Mouse (Mus musculus): ENCODE measurements around the gene Mroh8.
A peak's percentile ranks its signal among the peaks of the same experiment; 100 is the strongest.
"Not testable (repeated sequence)": the region's sequence is repeated elsewhere in the genome, so short reads cannot be mapped to it uniquely, and the experiment has no call there.

The Mroh8 gene

GRCm38 (mm10) chr2:157287542-157287941 is 8.2 kb upstream of the Mroh8 start:
- DNase-seq: peak; percentile 70 to 77

GRCm38 (mm10) chr2:157283321-157283720 is 4.0 kb upstream of the Mroh8 start:
- DNase-seq: no peak

DNA sequence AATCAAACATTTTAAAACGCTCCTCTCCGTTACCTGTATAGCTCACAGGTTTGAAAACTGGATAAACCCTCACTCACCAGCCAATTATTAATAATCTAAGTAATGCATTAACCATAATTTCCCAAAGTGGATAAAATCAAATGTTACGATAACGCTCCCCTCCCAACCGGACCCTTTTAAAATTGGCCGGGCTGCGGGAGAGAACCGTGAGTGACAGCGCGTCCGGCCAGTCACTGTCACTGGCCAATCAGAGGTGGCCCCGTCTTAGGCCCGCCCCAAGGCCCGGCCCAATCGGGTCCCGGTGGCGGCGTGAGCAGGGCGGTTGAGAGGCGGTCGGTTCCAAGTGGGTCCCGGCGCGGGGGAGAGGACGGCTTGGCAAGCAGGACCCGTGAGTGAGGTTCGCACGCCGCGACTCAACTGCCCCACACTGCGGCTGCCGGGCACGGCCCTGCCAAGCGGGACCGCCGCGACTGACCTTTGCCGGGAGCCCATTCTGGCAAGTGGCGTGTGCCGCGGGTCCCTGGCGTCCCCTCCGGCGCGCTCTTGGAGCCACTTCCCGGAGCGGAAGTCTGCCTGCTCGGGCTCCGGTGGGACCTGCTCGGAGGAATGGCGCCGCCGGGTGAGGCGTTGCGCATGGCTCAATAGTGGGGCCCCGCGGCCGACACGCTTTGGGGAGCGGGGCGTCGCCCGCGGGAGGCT is 483 bp downstream of the Mroh8 start, which contains the start of gene Rpn2:
TSS of gene Rpn2 (plus strand) at position 301 of the 699 bp plus-strand sequence.
- peak; percentile 98 to 99 for DNase-seq

- DNase-seq: peak in 1 of 2 experiments; percentile 17
Observed at GRCm38 (mm10) chr2:157263832-157264231, 15.5 kb downstream of the Mroh8 start.

GRCm38 (mm10) chr2:157263101-157263500 is 16.2 kb downstream of the Mroh8 start:
- peak; percentile 68 to 75 for DNase-seq

DNA sequence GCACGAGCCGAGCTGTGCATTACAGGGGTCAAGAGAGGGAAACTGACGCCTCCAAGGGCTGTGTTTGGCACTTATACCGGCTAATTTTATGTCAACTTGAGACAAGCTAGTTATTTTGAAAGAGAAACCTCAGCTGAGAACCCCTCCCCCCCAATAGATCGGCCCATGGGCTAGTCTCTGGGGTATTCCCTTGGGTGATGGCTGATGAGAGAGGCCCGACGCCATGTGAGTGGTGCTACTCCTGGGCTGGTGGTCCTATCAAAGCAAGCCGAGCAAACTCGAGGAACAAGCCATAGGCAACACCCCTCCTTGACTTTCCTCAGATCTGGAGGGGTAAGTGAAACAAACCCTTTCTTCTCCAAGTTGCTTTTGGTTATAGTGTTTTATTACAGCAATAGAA is 16.8 kb downstream of the Mroh8 start:
- DNase-seq: no peak

DNA sequence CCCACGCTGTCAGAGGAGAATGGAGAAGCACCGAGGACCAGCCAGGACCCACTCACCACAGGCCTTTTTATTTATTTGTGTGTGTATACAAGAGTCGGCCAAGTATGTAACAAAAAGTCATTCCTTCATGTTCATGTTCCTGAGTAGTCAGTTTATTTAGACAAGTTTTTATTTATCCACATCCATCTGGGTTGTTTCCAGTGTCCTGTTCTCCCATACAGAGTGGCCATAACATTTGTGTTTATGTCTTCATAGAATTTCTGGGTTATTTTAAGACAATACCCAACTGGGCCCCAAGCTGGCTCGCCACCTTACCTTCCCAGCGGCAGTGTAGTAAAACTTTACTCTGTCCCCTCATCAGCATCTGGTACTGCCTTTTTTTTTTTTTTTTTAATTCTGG is 17.4 kb downstream of the Mroh8 start:
- no peak for DNase-seq

GRCm38 (mm10) chr2:157259720-157260119 is 19.6 kb downstream of the Mroh8 start:
- DNase-seq: peak; percentile 78 to 81

- DNase-seq: no peak
Observed at GRCm38 (mm10) chr2:157248111-157248510, 31.2 kb downstream of the Mroh8 start.

DNA sequence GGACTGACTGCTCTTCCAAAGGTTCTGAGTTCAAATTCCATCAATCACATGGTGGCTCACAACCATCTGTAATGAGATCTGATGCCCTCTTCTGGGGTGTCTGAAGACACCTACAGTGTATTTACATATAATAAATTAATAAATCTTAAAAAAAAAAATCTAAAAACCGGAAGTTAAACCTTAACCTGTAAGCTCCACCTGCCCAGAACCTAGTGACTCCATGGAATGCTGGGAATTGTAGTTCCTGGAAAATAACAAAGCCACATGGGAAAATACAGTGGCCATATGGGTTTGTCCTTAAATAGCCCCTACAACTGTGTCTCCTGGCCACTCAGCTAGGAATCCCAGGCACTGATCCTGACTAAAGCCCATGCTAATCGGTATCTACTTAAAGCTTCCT is 33.7 kb downstream of the Mroh8 start:
- peak in 1 of 2 experiments; percentile 12 for DNase-seq

DNA sequence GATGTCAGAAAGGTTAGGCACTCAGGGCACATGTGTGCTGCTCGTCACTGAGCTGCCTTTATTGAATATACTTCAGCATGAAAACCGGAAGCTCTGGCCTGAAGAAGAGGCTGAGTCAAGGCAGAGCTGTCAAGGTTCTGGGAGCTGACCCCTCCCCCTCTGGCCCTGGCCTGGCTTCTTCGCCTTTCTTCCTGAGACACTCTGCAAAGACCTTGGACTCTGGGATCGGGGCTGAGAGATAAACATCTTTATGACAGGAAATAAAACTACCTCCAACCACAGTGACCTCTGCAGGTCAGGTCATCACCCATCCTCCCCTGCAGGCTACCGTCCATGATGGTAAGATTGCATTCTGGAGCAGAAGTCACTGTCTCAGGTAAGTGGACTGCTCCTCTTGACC is 34.3 kb downstream of the Mroh8 start:
- no peak for DNase-seq

DNA sequence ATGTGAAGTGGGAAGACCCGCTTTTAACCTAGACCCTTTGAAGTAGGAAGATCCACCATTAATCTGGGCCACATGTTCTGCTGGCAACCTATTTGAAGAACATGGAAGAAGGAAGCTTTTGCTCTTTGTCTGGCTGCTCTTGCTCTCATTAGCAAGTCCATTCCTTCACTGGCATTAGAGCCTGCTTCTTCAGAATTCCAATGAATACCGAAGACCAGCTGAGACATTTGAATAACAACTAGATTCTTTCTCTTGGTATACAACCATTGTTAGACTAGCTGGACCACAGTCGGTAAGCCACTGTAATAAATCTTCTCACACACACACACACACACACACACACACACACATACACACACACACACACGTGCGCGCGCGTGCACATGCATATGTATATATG is 43.4 kb downstream of the Mroh8 start:
- DNase-seq: no peak

DNA sequence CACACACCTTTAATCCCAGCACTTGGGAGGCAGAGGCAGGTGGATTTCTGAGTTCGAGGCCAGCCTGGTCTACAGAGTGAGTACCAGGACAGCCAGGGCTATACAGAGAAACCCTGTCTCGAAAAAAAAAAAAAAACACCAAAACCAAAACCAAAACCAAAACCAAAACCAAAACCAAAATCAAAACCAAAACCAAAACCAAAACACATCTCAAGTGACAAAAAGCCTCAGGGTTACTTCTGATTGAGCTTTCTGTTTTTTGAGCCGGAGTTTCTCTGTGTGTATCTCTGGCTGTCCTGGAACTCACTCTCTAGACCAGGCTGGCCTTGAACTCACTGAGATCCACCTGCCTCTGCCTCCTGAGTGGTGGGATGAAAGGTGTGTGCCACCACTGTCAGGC is 57.4 kb downstream of the Mroh8 start:
- not testable (repeated sequence) for DNase-seq

DNA sequence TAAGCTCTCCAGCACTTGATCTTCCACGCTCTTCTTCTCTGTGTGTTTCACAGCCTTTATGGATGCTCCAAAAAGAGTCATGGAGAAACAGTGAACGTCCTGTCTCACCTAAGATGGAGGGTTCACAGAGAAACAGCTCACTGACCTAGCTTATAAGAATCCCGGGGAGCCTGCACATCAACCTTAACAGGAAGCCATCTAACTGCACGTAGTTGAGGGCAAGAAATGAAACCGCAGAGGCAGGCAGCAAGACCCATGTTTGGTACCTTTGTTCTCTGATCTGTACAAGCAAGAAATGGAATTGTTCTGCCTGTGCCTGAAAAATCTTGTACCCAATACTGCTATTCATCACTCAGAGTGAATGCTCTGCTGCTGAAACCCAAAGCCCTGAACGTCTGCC is 59.2 kb downstream of the Mroh8 start:
- no peak for DNase-seq

DNA sequence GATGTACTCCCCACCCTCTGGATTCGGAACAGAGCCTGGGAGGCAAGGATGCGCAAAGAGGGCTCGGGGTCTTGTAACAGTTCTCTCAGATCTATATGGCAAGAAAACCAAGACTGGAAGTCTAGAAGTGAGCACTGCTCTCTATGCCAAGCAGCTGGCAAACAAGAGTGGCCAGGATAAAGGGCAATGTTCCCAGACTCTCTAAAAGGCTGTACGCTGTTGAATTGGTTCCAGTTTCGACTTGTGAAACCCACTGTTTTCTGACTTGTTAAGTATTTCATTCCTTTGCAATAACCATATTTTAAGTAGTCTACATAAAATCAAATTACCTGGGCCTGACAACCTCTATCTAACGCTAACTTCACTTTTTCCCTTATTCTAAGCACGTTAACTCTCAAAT is 67.6 kb downstream of the Mroh8 start:
- DNase-seq: no peak

DNA sequence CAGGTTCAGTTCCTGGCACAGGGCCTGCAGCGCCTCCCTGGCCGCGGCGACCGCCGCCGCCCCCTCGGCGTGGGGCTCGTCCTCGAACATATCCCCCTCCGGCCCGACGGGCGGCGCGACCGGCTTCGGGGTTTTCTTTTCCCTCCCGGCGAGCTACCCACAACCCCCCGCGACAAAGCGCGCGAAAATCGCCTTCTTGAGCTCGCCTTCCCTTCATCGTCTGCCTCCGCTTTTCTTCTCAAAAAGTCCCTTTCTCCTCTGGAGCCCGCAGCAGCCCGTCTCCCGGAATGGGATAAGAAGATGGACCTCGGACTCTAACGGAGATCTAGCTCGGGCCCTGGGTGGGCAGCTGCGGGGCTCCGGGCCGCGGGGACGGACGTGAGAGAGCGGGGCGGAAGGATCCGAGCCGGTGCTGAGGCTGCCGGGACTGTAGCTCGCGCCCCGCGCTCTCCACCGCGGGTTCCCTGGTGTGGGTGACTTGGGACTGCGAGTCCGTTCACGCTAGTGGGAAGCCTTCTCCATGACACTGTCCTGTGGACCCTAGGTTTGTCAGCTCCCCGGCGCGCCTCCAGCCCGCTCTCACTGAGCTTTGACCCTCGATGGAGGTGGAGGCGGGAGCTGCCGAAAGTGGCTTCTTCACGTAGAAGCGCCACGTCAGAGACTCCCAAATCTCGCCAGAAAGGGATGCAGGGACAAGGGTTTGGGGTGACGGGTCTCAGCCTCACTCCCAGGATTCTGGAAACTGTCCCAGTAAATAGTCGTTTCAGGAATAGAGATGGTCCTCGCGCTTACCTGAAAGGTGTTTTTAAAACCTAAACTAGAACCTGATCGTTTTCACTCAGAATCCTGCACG is 74.8 kb downstream of the Mroh8 start, which contains the start of gene Rbl1:
TSS of gene Rbl1 (minus strand) at position 169 of the 853 bp plus-strand sequence.
- DNase-seq: peak; percentile 92 to 95

DNA sequence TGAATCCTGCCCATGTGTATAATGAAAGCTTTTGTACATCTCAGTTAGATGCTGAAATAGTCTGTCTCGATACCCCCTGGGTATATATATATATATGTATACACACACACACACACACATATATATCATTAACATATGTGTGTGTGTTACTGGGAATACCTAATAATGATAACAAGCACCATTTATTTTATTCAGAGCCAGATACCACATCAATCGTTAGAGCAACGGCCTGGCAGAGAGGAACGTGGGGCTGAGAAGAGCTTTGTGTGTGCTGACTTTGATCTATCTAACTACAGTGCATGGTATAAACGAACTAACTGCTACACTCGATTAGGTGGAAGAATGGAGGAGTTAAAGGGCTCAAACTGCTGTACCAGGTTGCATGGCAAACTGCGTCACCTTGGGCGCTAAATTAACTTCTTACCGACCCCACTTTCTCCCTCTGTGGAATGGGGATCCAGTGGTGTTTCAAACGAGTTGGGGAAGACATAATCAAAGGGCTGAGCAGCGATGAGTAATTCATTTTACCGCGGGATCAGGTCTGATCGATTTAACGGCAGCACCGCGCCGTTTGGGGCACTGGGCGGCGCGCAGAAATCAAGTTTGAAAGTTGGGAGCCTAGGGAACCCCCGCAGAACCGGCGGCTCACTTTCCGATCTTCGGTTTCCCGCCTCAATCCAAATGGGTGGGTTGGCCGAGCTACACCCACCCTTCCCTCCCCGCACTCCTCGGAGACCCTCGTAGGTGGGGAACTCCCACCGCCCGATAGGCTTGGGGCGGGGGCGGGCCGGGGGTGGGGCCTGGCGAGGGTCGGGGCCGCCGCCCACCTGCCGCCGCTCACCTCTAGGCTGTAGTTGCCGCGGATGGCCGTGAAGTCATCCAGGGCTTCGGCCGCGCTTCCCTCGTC is 75.6 kb downstream of the Mroh8 start:
- DNase-seq: no peak

GRCm38 (mm10) chr2:157203026-157203425 is 76.3 kb downstream of the Mroh8 start:
- DNase-seq: no peak

GRCm38 (mm10) chr2:157202361-157202760 is 77.0 kb downstream of the Mroh8 start:
- DNase-seq: no peak

GRCm38 (mm10) chr2:157201081-157201830 is 78.1 kb downstream of the Mroh8 start:
- no peak for DNase-seq

DNA sequence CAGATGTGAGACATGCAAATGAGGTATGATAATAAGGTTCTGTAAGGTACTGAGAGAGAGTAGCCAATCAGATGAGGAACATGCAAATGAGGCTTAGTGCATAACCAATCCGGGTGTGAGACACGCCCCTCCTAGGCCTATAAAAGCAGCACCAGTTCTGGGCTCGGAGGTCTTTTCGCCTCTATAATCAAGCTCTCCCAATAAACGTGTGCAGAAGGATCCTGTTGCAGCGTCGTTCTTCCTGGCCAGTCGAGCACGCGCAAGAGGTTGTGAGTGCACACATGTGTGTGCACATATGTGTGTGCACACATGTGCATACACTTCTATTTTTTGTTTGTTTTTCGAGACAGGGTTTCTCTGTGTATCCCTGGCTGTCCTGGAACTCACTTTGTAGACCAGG is 80.9 kb downstream of the Mroh8 start:
- DNase-seq: not testable (repeated sequence)

DNA sequence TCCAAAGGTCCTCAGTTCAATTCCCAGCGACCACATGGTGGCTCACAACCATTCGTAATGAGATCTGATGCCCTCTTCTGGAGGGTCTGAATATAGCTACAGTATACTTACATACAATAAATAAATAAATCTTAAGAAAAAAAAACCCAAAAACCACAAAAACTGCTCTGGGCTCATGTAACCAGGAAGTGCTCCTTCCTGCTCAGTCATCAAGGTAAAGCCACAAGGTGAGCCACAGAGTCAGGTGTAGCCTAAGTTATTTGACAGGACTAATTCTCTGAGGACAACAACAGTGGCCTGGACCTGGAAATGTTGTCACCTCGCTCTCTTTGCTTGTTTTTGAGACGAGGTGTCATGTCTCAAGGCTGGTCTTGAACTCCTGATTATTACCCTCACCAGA is 88.7 kb downstream of the Mroh8 start:
- no peak for DNase-seq
